Mouse (Mus musculus) stomach, embryonic 15.5 days (tissue): ENCODE results near the gene Mindy2. TPM values are rescaled to one million over a fixed set of nuclear protein-coding genes. Genes with fewer than 3 reads are reported as not detected.

ENCODE experiments used
- ATAC-seq: fragments of 200-750 bp; cut with Nextera tagmentation; 2 replicates; pipeline ENCODE4 v1.8.0; 2017; ENCODE audit warnings: low read depth, moderate number of reproducible peaks, moderate TSS enrichment; ENCODE audit not compliant: insufficient read depth, low FRiP score
- H3K27ac ChIP-seq: fragments of 300-500 bp; sonication (generic); 2 replicates; pipeline ENCODE4 v1.5.1; 2015; ENCODE audit warnings: mild to moderate bottlenecking, inconsistent platforms
- H3K27me3 ChIP-seq: fragments of 300-500 bp; sonication (generic); replicated peaks from 2 replicates; pipeline ENCODE4 v1.6.1; 2015; ENCODE audit warnings: inconsistent platforms
- H3K36me3 ChIP-seq: fragments of 300-500 bp; sonication (generic); 2 replicates; pipeline ENCODE4 v1.6.1; 2015; ENCODE audit warnings: inconsistent platforms
- H3K4me1 ChIP-seq: fragments of 300-500 bp; sonication (generic); 2 replicates; pipeline ENCODE4 v1.6.1; 2015; ENCODE audit warnings: inconsistent platforms
- H3K4me2 ChIP-seq: fragments of 300-500 bp; sonication (generic); 2 replicates; pipeline ENCODE4 v1.6.1; 2015; ENCODE audit warnings: mild to moderate bottlenecking, inconsistent platforms
- H3K4me3 ChIP-seq: fragments of 300-500 bp; sonication (generic); replicated peaks from 2 replicates; pipeline ENCODE4 v1.5.1; 2015; ENCODE audit warnings: inconsistent platforms
- H3K9ac ChIP-seq: fragments of 300-500 bp; sonication (generic); 2 replicates; pipeline ENCODE4 v1.6.1; 2015; ENCODE audit warnings: inconsistent platforms
- H3K9me3 ChIP-seq: fragments of 300-500 bp; sonication (generic); 2 replicates; pipeline ENCODE4 v1.6.1; 2016; ENCODE audit warnings: inconsistent platforms
- WGBS: fragments of 180-500 bp; shearing (Covaris S2); methylation state at CpG from one replicate; pipeline ENCODE4 v1.1.7; 2015; 5-methylcytosine and 5-hydroxymethylcytosine counted together
- polyA plus RNA-seq: library from polyadenylated mRNA; unstranded; fragments of >200 nt; fragmentation: Nextera tagmentation; extraction: Ambion mirVana; gene quantifications from 2 replicates; pipeline ENCODE4 v1.2.1, GENCODE M21; 2015

The Mindy2 gene
- polyA plus RNA-seq, 1 experiment from 2014 or later = 14.9 TPM

GRCm38 (mm10) chr9:70665372-70666145 is 8.6 kb upstream of the Mindy2 start:
- no peak overlapping the region for H3K9ac ChIP-seq
- no peaks in the 10 kb centered on the region for H3K4me1 ChIP-seq
- H3K4me2 ChIP-seq = no peak overlapping the region
- no peaks in the 10 kb centered on the region for H3K36me3 ChIP-seq
- ATAC-seq = no peak
- H3K27ac ChIP-seq = no peak overlapping the region
- H3K9me3 ChIP-seq = no peaks in the 10 kb centered on the region
- 66% methylated on average over 16 of the region's 16 CpGs for WGBS
- H3K27me3 ChIP-seq = no peaks in the 10 kb centered on the region
- H3K4me3 ChIP-seq = no peak overlapping the region

GRCm38 (mm10) chr9:70664847-70665246 is 7.9 kb upstream of the Mindy2 start:
- no peak for ATAC-seq

GRCm38 (mm10) chr9:70658266-70658665 is 1.3 kb upstream of the Mindy2 start:
- Histone ChIP-seq H3K9ac (no peak overlapping the region), H3K27ac (no peak overlapping the region), H3K36me3 (no peaks in the 10 kb centered on the region), H3K4me3 (no peak overlapping the region), H3K9me3 (no peaks in the 10 kb centered on the region), H3K27me3 (no peaks in the 10 kb centered on the region), H3K4me1 (0 out of 2 replicates have a peak, but pooled peaks cover 8% of the 10 kb centered on the region), H3K4me2 (no peak overlapping the region)
- WGBS = 56% methylated on average over 2 of the region's 2 CpGs
- no peak for ATAC-seq

More at GRCm38 (mm10) chr9:70664847-70665246, 7.9 kb upstream of the Mindy2 start:
- Histone ChIP-seq H3K4me1 (no peaks in the 10 kb centered on the region), H3K27ac (no peak overlapping the region), H3K36me3 (no peaks in the 10 kb centered on the region), H3K9me3 (no peaks in the 10 kb centered on the region), H3K9ac (no peak overlapping the region), H3K27me3 (no peaks in the 10 kb centered on the region), H3K4me3 (no peak overlapping the region), H3K4me2 (no peak overlapping the region)
- 74% methylated on average over 4 of the region's 4 CpGs for WGBS

- H3K27me3 ChIP-seq = no peaks in the 10 kb centered on the region
- H3K9ac ChIP-seq = peak within 1 kb of the TSS; percentile 87
- WGBS = under 1% methylated on average over 59 of the region's 72 CpGs
- peak within 1 kb of the TSS; percentile 80 for H3K4me2 ChIP-seq
- H3K9me3 ChIP-seq = no peaks in the 10 kb centered on the region
- H3K36me3 ChIP-seq = no peaks in the 10 kb centered on the region
- H3K27ac ChIP-seq = peak within 1 kb of the TSS; percentile 96
- ATAC-seq = peak; percentile 37
- peak within 1 kb of the TSS; percentile 83 for H3K4me3 ChIP-seq
- 0 out of 2 replicates have a peak, but pooled peaks cover 8% of the 10 kb centered on the region for H3K4me1 ChIP-seq
Observed at GRCm38 (mm10) chr9:70656130-70657007, 605 bp downstream of the Mindy2 start, which contains the start of gene Gm10642. Gm10642 (plus strand) TSS chr9:70656251.

- Histone ChIP-seq H3K27ac (no peak overlapping the region), H3K36me3 (no peaks in the 10 kb centered on the region), H3K4me3 (peak overlapping the region; percentile 83), H3K27me3 (no peaks in the 10 kb centered on the region), H3K4me2 (peak overlapping the region; percentile 80), H3K9ac (no peak overlapping the region), H3K4me1 (0 out of 2 replicates have a peak, but pooled peaks cover 8% of the 10 kb centered on the region), H3K9me3 (no peaks in the 10 kb centered on the region)
- ATAC-seq = no peak
- WGBS = 40% methylated on average over 2 of the region's 2 CpGs
Observed at GRCm38 (mm10) chr9:70655764-70656129, 1.2 kb downstream of the Mindy2 start.

- peak overlapping the region; percentile 14; the same call in 1 of the 2 replicates for H3K4me2 ChIP-seq
- 0 out of 2 replicates have a peak, but pooled peaks cover 8% of the 10 kb centered on the region for H3K4me1 ChIP-seq
- no peak overlapping the region for H3K9ac ChIP-seq
- H3K9me3 ChIP-seq = no peaks in the 10 kb centered on the region
- 0 out of 2 replicates have a peak overlapping the region, but pooled peaks have one; percentile 5 for H3K4me3 ChIP-seq
- WGBS = 75% methylated on average over 4 of the region's 4 CpGs
- H3K27me3 ChIP-seq = no peaks in the 10 kb centered on the region
- H3K36me3 ChIP-seq = no peaks in the 10 kb centered on the region
- no peak overlapping the region for H3K27ac ChIP-seq
- ATAC-seq = no peak
Observed at GRCm38 (mm10) chr9:70654496-70654895, 2.5 kb downstream of the Mindy2 start.

GRCm38 (mm10) chr9:70653875-70654274 is 3.1 kb downstream of the Mindy2 start:
- Histone ChIP-seq H3K4me1 (0 out of 2 replicates have a peak, but pooled peaks cover 8% of the 10 kb centered on the region), H3K9ac (no peak overlapping the region), H3K9me3 (no peaks in the 10 kb centered on the region), H3K27me3 (no peaks in the 10 kb centered on the region), H3K4me2 (no peak overlapping the region), H3K4me3 (no peak overlapping the region), H3K36me3 (no peaks in the 10 kb centered on the region), H3K27ac (no peak overlapping the region)
- WGBS = 51% methylated on average over 2 of the region's 2 CpGs
- ATAC-seq = no peak

GRCm38 (mm10) chr9:70652221-70652620 is 4.8 kb downstream of the Mindy2 start:
- Histone ChIP-seq H3K9ac (no peak overlapping the region), H3K9me3 (no peaks in the 10 kb centered on the region), H3K4me2 (no peak overlapping the region), H3K36me3 (no peaks in the 10 kb centered on the region), H3K27me3 (no peaks in the 10 kb centered on the region), H3K4me3 (no peak overlapping the region), H3K27ac (no peak overlapping the region), H3K4me1 (0 out of 2 replicates have a peak, but pooled peaks cover 4% of the 10 kb centered on the region)
- no peak for ATAC-seq
- 72% methylated on average over 2 of the region's 2 CpGs for WGBS

GRCm38 (mm10) chr9:70650994-70651393 is 6.0 kb downstream of the Mindy2 start:
- Histone ChIP-seq H3K27ac (no peak overlapping the region), H3K4me3 (no peak overlapping the region), H3K4me1 (0 out of 2 replicates have a peak, but pooled peaks cover 4% of the 10 kb centered on the region), H3K36me3 (no peaks in the 10 kb centered on the region), H3K9ac (no peak overlapping the region), H3K9me3 (no peaks in the 10 kb centered on the region), H3K27me3 (no peaks in the 10 kb centered on the region), H3K4me2 (no peak overlapping the region)
- no peak for ATAC-seq
- WGBS = 94% methylated on average over 1 of the region's 1 CpGs

GRCm38 (mm10) chr9:70650260-70650659 is 6.7 kb downstream of the Mindy2 start:
- H3K4me3 ChIP-seq = no peak overlapping the region
- H3K27me3 ChIP-seq = no peaks in the 10 kb centered on the region
- no peak overlapping the region for H3K9ac ChIP-seq
- no peaks in the 10 kb centered on the region for H3K9me3 ChIP-seq
- 58% methylated on average over 2 of the region's 2 CpGs for WGBS
- H3K36me3 ChIP-seq = no peaks in the 10 kb centered on the region
- H3K4me1 ChIP-seq = 0 out of 2 replicates have a peak, but pooled peaks cover 4% of the 10 kb centered on the region
- H3K4me2 ChIP-seq = no peak overlapping the region
- H3K27ac ChIP-seq = no peak overlapping the region
- no peak for ATAC-seq

- H3K4me1 ChIP-seq = no peaks in the 10 kb centered on the region
- H3K27me3 ChIP-seq = no peaks in the 10 kb centered on the region
- H3K9me3 ChIP-seq = no peaks in the 10 kb centered on the region
- H3K36me3 ChIP-seq = no peaks in the 10 kb centered on the region
- H3K4me3 ChIP-seq = no peak overlapping the region
- no peak for ATAC-seq
- 83% methylated on average over 2 of the region's 2 CpGs for WGBS
- no peak overlapping the region for H3K9ac ChIP-seq
- H3K4me2 ChIP-seq = no peak overlapping the region
- no peak overlapping the region for H3K27ac ChIP-seq
Observed at GRCm38 (mm10) chr9:70636748-70637147, 20.2 kb downstream of the Mindy2 start.

- ATAC-seq = no peak
- H3K27me3 ChIP-seq = no peaks in the 10 kb centered on the region
- no peak overlapping the region for H3K27ac ChIP-seq
- H3K4me3 ChIP-seq = no peak overlapping the region
- H3K36me3 ChIP-seq = no peaks in the 10 kb centered on the region
- no peak overlapping the region for H3K9ac ChIP-seq
- no peak overlapping the region for H3K4me2 ChIP-seq
- WGBS = 25% methylated on average over 5 of the region's 5 CpGs
- no peaks in the 10 kb centered on the region for H3K4me1 ChIP-seq
- H3K9me3 ChIP-seq = no peaks in the 10 kb centered on the region
Observed at GRCm38 (mm10) chr9:70631665-70632064, 25.3 kb downstream of the Mindy2 start.
